Mouse (Mus musculus): ENCODE measurements around the gene Rbmxl2.

The Rbmxl2 gene

GRCm38 (mm10) chr7:107209204-107209860 lies at the start of gene Rbmxl2:
Gene Rbmxl2 (plus strand): TSS chr7:107209445.
- in situ Hi-C loops (cut with MboI, MseI): no loop called here

GRCm38 (mm10) chr7:107166690-107167089 lies 42.6 kb upstream of the Rbmxl2 start, which contains the start of gene Nlrp14:
Gene Nlrp14 (plus strand): TSS chr7:107166990.
- in situ Hi-C loops (cut with MboI, MseI): no loop called here

- in situ Hi-C loops (cut with MboI, MseI): no loop called here
Measured at GRCm38 (mm10) chr7:107180406-107180805, 28.8 kb upstream of the Rbmxl2 start.

- in situ Hi-C loops (cut with MboI, MseI): no loop called here
Measured at GRCm38 (mm10) chr7:107201817-107202216, 7.4 kb upstream of the Rbmxl2 start.

- in situ Hi-C loops (cut with MboI, MseI): no loop called here
Measured at GRCm38 (mm10) chr7:107207843-107208242, 1.4 kb upstream of the Rbmxl2 start.

GRCm38 (mm10) chr7:107210126-107210576 lies 906 bp downstream of the Rbmxl2 start:
- in situ Hi-C loops (cut with MboI, MseI): no loop called here

GRCm38 (mm10) chr7:107215723-107216122 lies 6.5 kb downstream of the Rbmxl2 start:
- in situ Hi-C loops (cut with MboI, MseI): no loop called here

GRCm38 (mm10) chr7:107216845-107217244 lies 7.6 kb downstream of the Rbmxl2 start:
- in situ Hi-C loops (cut with MboI, MseI): no loop called here

- in situ Hi-C loops (cut with MboI, MseI): no loop called here
Measured at GRCm38 (mm10) chr7:107236854-107237253, 27.6 kb downstream of the Rbmxl2 start.

- in situ Hi-C loops (cut with MboI, MseI): no loop called here
Measured at GRCm38 (mm10) chr7:107237498-107237897, 28.3 kb downstream of the Rbmxl2 start.

GRCm38 (mm10) chr7:107241371-107241883 lies 32.2 kb downstream of the Rbmxl2 start:
- in situ Hi-C loops (cut with MboI, MseI): loop anchor here in 1 of 2 experiments (5.0 kb wide), 1 partner anchor 51 kb away; no protein-coding TSS in a partner anchor

- in situ Hi-C loops (cut with MboI, MseI): no loop called here
Measured at GRCm38 (mm10) chr7:107250211-107250985, 41.2 kb downstream of the Rbmxl2 start.

GRCm38 (mm10) chr7:107253355-107253754 lies 44.1 kb downstream of the Rbmxl2 start:
- in situ Hi-C loops (cut with MboI, MseI): no loop called here

GRCm38 (mm10) chr7:107259936-107260335 lies 50.7 kb downstream of the Rbmxl2 start:
- in situ Hi-C loops (cut with MboI, MseI): no loop called here
